Mouse (Mus musculus) lung, postnatal 4 days (tissue): Measurements from ENCODE around the gene Galnt13.
"Not testable (repeated sequence)": the region's sequence is repeated elsewhere in the genome, so short reads cannot be mapped to it uniquely, and the experiment has no call there.

ENCODE experiments used
- DNase-seq, 2 experiments: peaks; one replicate each; pipeline ENCODE4 v3.0.0; 2021

The Galnt13 gene

GRCm38 (mm10) chr2:54435937-54436735, at the start of gene Galnt13:
Gene Galnt13 (plus strand): TSS chr2:54436317.
- peak; percentile 9 to 44 for DNase-seq

- no peak for DNase-seq
Observed at GRCm38 (mm10) chr2:54431060-54431459, 5.1 kb upstream of the Galnt13 start.

GRCm38 (mm10) chr2:54435380-54435779, 737 bp upstream of the Galnt13 start:
- no peak for DNase-seq

GRCm38 (mm10) chr2:54436736-54437500, 801 bp downstream of the Galnt13 start:
- DNase-seq: no peak

GRCm38 (mm10) chr2:54437501-54437830, 1.3 kb downstream of the Galnt13 start:
- DNase-seq: no peak

- DNase-seq: no peak
Observed at GRCm38 (mm10) chr2:54442734-54443500, 6.8 kb downstream of the Galnt13 start.

GRCm38 (mm10) chr2:54483426-54483825, 47.3 kb downstream of the Galnt13 start:
- no peak for DNase-seq

GRCm38 (mm10) chr2:54522989-54523388, 86.9 kb downstream of the Galnt13 start:
- DNase-seq: no peak

- DNase-seq: no peak
Observed at GRCm38 (mm10) chr2:54527073-54527472, 91.0 kb downstream of the Galnt13 start.

GRCm38 (mm10) chr2:54558357-54559153, 122.4 kb downstream of the Galnt13 start:
- DNase-seq: no peak

GRCm38 (mm10) chr2:54565068-54565467, 129.0 kb downstream of the Galnt13 start:
- DNase-seq: no peak

GRCm38 (mm10) chr2:54567186-54567585, 131.1 kb downstream of the Galnt13 start:
- DNase-seq: no peak

GRCm38 (mm10) chr2:54567632-54568031, 131.5 kb downstream of the Galnt13 start:
- DNase-seq: no peak

- not testable (repeated sequence) for DNase-seq
Observed at GRCm38 (mm10) chr2:54713817-54714216, 277.7 kb downstream of the Galnt13 start.

GRCm38 (mm10) chr2:54751232-54751631, 315.1 kb downstream of the Galnt13 start:
- no peak for DNase-seq

GRCm38 (mm10) chr2:54759781-54760180, 323.7 kb downstream of the Galnt13 start:
- no peak for DNase-seq

GRCm38 (mm10) chr2:54778790-54779273, 342.7 kb downstream of the Galnt13 start:
- DNase-seq: no peak

- DNase-seq: no peak
Observed at GRCm38 (mm10) chr2:54813670-54814256, 377.6 kb downstream of the Galnt13 start.

- DNase-seq: no peak
Observed at GRCm38 (mm10) chr2:54841245-54841644, 405.1 kb downstream of the Galnt13 start.

GRCm38 (mm10) chr2:54906282-54907060, 470.4 kb downstream of the Galnt13 start:
- DNase-seq: no peak

GRCm38 (mm10) chr2:54915088-54915670, 479.1 kb downstream of the Galnt13 start:
- DNase-seq: no peak
